ENCODE assay signal across 8 mouse cellular contexts in genomic region chr14:73502591-73503184, GRCm38 (mm10). TPM values are rescaled to one million over a fixed set of nuclear protein-coding genes. Genes with fewer than 3 reads are reported as not detected.
DNase-seq lines count a peak whose midpoint lies in the region; ATAC-seq lines count a peak whose summit lies in the region.

No protein-coding gene starts in this region.

- no peak; the same call in 1 of the 2 replicates for ATAC-seq in forebrain, embryonic 11.5 days (replicated peaks; ENCODE audit: low FRiP score)
- peak; percentile 61 for ATAC-seq in hindbrain, embryonic 11.5 days (ENCODE audit: low FRiP score)
- ATAC-seq in midbrain, embryonic 15.5 days (replicated peaks), result peak; percentile 85
- ATAC-seq in CD4-positive, CD25-positive, alpha-beta regulatory T cell, adult 4 months, result no peak

- DNase-seq in kidney, postnatal 4 days, result peak; percentile 17 to 32
- no peak for DNase-seq in kidney, adult 8-10 months
- peak; percentile 85 for DNase-seq in brain, adult 2 months (ENCODE audit: low read depth, low spot score)
- DNase-seq in forebrain, embryonic 11.5 days (ENCODE audit: low spot score), result no peak
- DNase-seq in hindbrain, embryonic 11.5 days (ENCODE audit: low spot score), result peak; percentile 35
- DNase-seq in gastrocnemius, adult 8-10 months (ENCODE audit: low spot score in 2 of 2), result no peak

- H3K36me3 ChIP-seq in forebrain, embryonic 11.5 days (ENCODE audit: control insufficient read depth, insufficient read depth, low read length), result no peaks in the 10 kb centered on the region
- H3K36me3 ChIP-seq in hindbrain, embryonic 11.5 days (ENCODE audit: control insufficient read depth, insufficient read depth, low read length), result no peaks in the 10 kb centered on the region
- no peaks in the 10 kb centered on the region for H3K36me3 ChIP-seq in midbrain, embryonic 15.5 days (replicated peaks)

- H3K27ac ChIP-seq in forebrain, embryonic 11.5 days (ENCODE audit: low read depth, low read length), result peak overlapping the region; percentile 25; the same call in 1 of the 2 replicates
- H3K27ac ChIP-seq in hindbrain, embryonic 11.5 days (ENCODE audit: low read depth, low read length), result no peak overlapping the region
- H3K27ac ChIP-seq in midbrain, embryonic 15.5 days, result peak overlapping the region; percentile 68

- WGBS in forebrain, embryonic 11.5 days, result 63% methylated on average over 7 of the region's 7 CpGs
- 58% methylated on average over 7 of the region's 7 CpGs for WGBS in hindbrain, embryonic 11.5 days
- 33% methylated on average over 7 of the region's 7 CpGs for WGBS in midbrain, embryonic 15.5 days

- H3K4me1 ChIP-seq in forebrain, embryonic 11.5 days (replicated peaks; ENCODE audit: control insufficient read depth, insufficient read depth, low read length), result 0 out of 2 replicates have a peak, but pooled peaks cover 4% of the 10 kb centered on the region
- no peaks in the 10 kb centered on the region for H3K4me1 ChIP-seq in hindbrain, embryonic 11.5 days (replicated peaks; ENCODE audit: control insufficient read depth, insufficient read depth, low read length)
- H3K4me1 ChIP-seq in midbrain, embryonic 15.5 days, result no peaks in the 10 kb centered on the region

- H3K4me2 ChIP-seq in forebrain, embryonic 11.5 days (ENCODE audit: low read depth, low read length, severe bottlenecking), result no peak overlapping the region
- no peak overlapping the region for H3K4me2 ChIP-seq in hindbrain, embryonic 11.5 days (replicated peaks; ENCODE audit: low read depth, low read length)
- no peak overlapping the region for H3K4me2 ChIP-seq in midbrain, embryonic 15.5 days

- H3K4me3 ChIP-seq in forebrain, embryonic 11.5 days (ENCODE audit: low read depth, low read length), result no peak overlapping the region
- no peak overlapping the region for H3K4me3 ChIP-seq in hindbrain, embryonic 11.5 days (ENCODE audit: low read depth, low read length)
- H3K4me3 ChIP-seq in midbrain, embryonic 15.5 days, result no peak overlapping the region

- no peaks in the 10 kb centered on the region for H3K9me3 ChIP-seq in forebrain, embryonic 11.5 days (ENCODE audit: control insufficient read depth, low read length)
- H3K9me3 ChIP-seq in hindbrain, embryonic 11.5 days (ENCODE audit: control insufficient read depth, low read length), result no peaks in the 10 kb centered on the region
- no peaks in the 10 kb centered on the region for H3K9me3 ChIP-seq in midbrain, embryonic 15.5 days

- no peaks in the 10 kb centered on the region for H3K27me3 ChIP-seq in forebrain, embryonic 11.5 days (ENCODE audit: control insufficient read depth, insufficient read depth, low read length)
- H3K27me3 ChIP-seq in hindbrain, embryonic 11.5 days (ENCODE audit: control insufficient read depth, insufficient read depth, low read length), result no peaks in the 10 kb centered on the region
- H3K27me3 ChIP-seq in midbrain, embryonic 15.5 days (replicated peaks), result no peaks in the 10 kb centered on the region

- H3K9ac ChIP-seq in forebrain, embryonic 11.5 days (ENCODE audit: low read length), result no peak overlapping the region; the same call in 1 of the 2 replicates
- no peak overlapping the region for H3K9ac ChIP-seq in hindbrain, embryonic 11.5 days (ENCODE audit: low read depth, low read length)
- no peak overlapping the region for H3K9ac ChIP-seq in midbrain, embryonic 15.5 days

RNA-seq across cellular contexts. Expression of gene Med4, which starts 7.1 kb away (rescaled TPM):
- 112 and 116 TPM in 2 replicates for polyA plus RNA-seq in forebrain, embryonic 11.5 days (2014; fragmentation: Nextera tagmentation; extraction: Ambion mirVana)
- 93.5 and 96.3 TPM in 2 replicates for polyA plus RNA-seq in hindbrain, embryonic 11.5 days (2014; fragmentation: Nextera tagmentation; extraction: Ambion mirVana)
- 82.8 and 91.5 TPM in 2 replicates for polyA plus RNA-seq in midbrain, embryonic 15.5 days (2015; fragmentation: Nextera tagmentation; extraction: Ambion mirVana)
- polyA plus RNA-seq in CD4-positive, CD25-positive, alpha-beta regulatory T cell, adult 4 months (2017; shearing (Covaris generic)), result 10 to 100 TPM; 73.3 to 88.7 TPM
- total RNA-seq in gastrocnemius, adult 8-10 months (2022), result 10 to 100 TPM; 10.1 to 14.5 (median 12.7) TPM

RNA-seq across cellular contexts. Expression of gene Sucla2, which starts 22.4 kb away (rescaled TPM):
- polyA plus RNA-seq in forebrain, embryonic 11.5 days (2014; fragmentation: Nextera tagmentation; extraction: Ambion mirVana), result 111 and 115 TPM in 2 replicates
- 120 and 125 TPM in 2 replicates for polyA plus RNA-seq in hindbrain, embryonic 11.5 days (2014; fragmentation: Nextera tagmentation; extraction: Ambion mirVana)
- polyA plus RNA-seq in midbrain, embryonic 15.5 days (2015; fragmentation: Nextera tagmentation; extraction: Ambion mirVana), result 109 and 111 TPM in 2 replicates
- 10 to 100 TPM; 75.7 to 78.3 TPM for polyA plus RNA-seq in CD4-positive, CD25-positive, alpha-beta regulatory T cell, adult 4 months (2017; shearing (Covaris generic))
- 100 to 1,000 TPM; 374 to 423 (median 388) TPM for total RNA-seq in gastrocnemius, adult 8-10 months (2022)

RNA-seq across cellular contexts. Expression of gene Nudt15, which starts 45.4 kb away (rescaled TPM):
- 11.1 and 12.2 TPM in 2 replicates for polyA plus RNA-seq in forebrain, embryonic 11.5 days (2014; fragmentation: Nextera tagmentation; extraction: Ambion mirVana)
- 10.2 and 11.3 TPM in 2 replicates for polyA plus RNA-seq in hindbrain, embryonic 11.5 days (2014; fragmentation: Nextera tagmentation; extraction: Ambion mirVana)
- 7.1 and 8.2 TPM in 2 replicates for polyA plus RNA-seq in midbrain, embryonic 15.5 days (2015; fragmentation: Nextera tagmentation; extraction: Ambion mirVana)
- 1 to 10 TPM; 3.9 to 4.4 TPM for polyA plus RNA-seq in CD4-positive, CD25-positive, alpha-beta regulatory T cell, adult 4 months (2017; shearing (Covaris generic))
- total RNA-seq in gastrocnemius, adult 8-10 months (2022), result 1 to 10 TPM; 6.6 to 8.7 (median 8.1) TPM

Comparison
In these comparisons a context has a peak if more than half of its experiments do, and no peak if none do; other contexts are left out.
1. DNase-seq: peak in kidney, postnatal 4 days (2 of 2), brain, adult 2 months (single experiment) and hindbrain, embryonic 11.5 days (single experiment); none in kidney, adult 8-10 months (0 of 2), forebrain, embryonic 11.5 days (single experiment) and gastrocnemius, adult 8-10 months (0 of 2).
2. ATAC-seq: peak in hindbrain, embryonic 11.5 days (single experiment) and midbrain, embryonic 15.5 days (single experiment); none in forebrain, embryonic 11.5 days (single experiment) and CD4-positive, CD25-positive, alpha-beta regulatory T cell, adult 4 months (single experiment).